Mouse (Mus musculus) C2C12 (cell line): ENCODE results near the gene Slc4a11. TPM values are rescaled to one million over a fixed set of nuclear protein-coding genes. Genes with fewer than 3 reads are reported as not detected.

ENCODE experiments used
- H3K27me3 ChIP-seq: one replicate; pipeline ENCODE4 v1.6.1; 2011; ENCODE audit not compliant: control insufficient read depth, insufficient read depth, insufficient read length
- H3K36me3 ChIP-seq: one replicate; pipeline ENCODE4 v1.6.1; 2011; ENCODE audit not compliant: control insufficient read depth, insufficient read depth
- H3K4me3 ChIP-seq: one replicate; pipeline ENCODE4 v1.5.1; 2011; ENCODE audit warnings: mild to moderate bottlenecking, control low read depth; ENCODE audit not compliant: poor library complexity, insufficient read depth, severe bottlenecking
- H3K79me2 ChIP-seq: one replicate; pipeline ENCODE4 v1.6.1; 2011; ENCODE audit not compliant: control insufficient read depth, insufficient read depth
- H3K79me3 ChIP-seq: one replicate; pipeline ENCODE4 v1.6.1; 2011; ENCODE audit warnings: low read depth, control low read depth
- H3ac ChIP-seq: one replicate; pipeline ENCODE3; 2011; ENCODE audit warnings: low read depth; ENCODE audit not compliant: control insufficient read depth, insufficient read length
- CEBPB ChIP-seq: IDR thresholded peaks from one replicate; pipeline ENCODE4 v1.6.1; 2011; ENCODE audit warnings: low read depth, mild to moderate bottlenecking, control low read depth, moderate library complexity
- CTCF ChIP-seq: IDR thresholded peaks from one replicate; pipeline ENCODE4 v1.5.1; 2011; ENCODE audit not compliant: control insufficient read depth, insufficient read depth, insufficient read length
- FOSL1 ChIP-seq: IDR thresholded peaks from one replicate; pipeline ENCODE4 v1.8.0; 2011; ENCODE audit warnings: mild to moderate bottlenecking, low read length; ENCODE audit not compliant: poor library complexity, insufficient read depth, severe bottlenecking
- MAX ChIP-seq: IDR thresholded peaks from one replicate; pipeline ENCODE4 v1.6.1; 2011; ENCODE audit warnings: mild to moderate bottlenecking, control low read depth
- MYOD1 ChIP-seq: IDR thresholded peaks from one replicate; pipeline ENCODE4 v1.6.1; 2011; ENCODE audit warnings: low read depth; ENCODE audit not compliant: control insufficient read depth, insufficient read length
- MYOG ChIP-seq: IDR thresholded peaks from one replicate; pipeline ENCODE4 v1.6.1; 2011; ENCODE audit not compliant: control insufficient read depth, insufficient read length; ENCODE audit errors: extremely low read depth
- USF1 ChIP-seq: IDR thresholded peaks from one replicate; pipeline ENCODE4 v1.6.1; 2011; ENCODE audit warnings: low read depth, mild to moderate bottlenecking, control low read depth, moderate library complexity
- polyA plus RNA-seq: library from polyadenylated mRNA; unstranded; fragments of >200 nt; fragmentation: generic; extraction: Trizol; gene quantifications from one replicate; pipeline ENCODE4 v1.2.1, GENCODE M21; 2012; ENCODE audit warnings: missing spikeins

The Slc4a11 gene
- polyA plus RNA-seq, 1 experiment: 1.9 TPM

GRCm38 (mm10) chr2:130634739-130635411 lies 62.4 kb downstream of the Slc4a11 start:
- Histone ChIP-seq H3K27me3 (no peaks in the 10 kb centered on the region), H3ac (no peak overlapping the region), H3K79me2 (peaks cover 4% of the 10 kb centered on the region), H3K79me3 (no peaks in the 10 kb centered on the region), H3K36me3 (no peaks in the 10 kb centered on the region), H3K4me3 (no peak overlapping the region)
- TF ChIP-seq CEBPB (no peak), MAX (no peak), FOSL1 (no peak), MYOD1 (no peak), MYOG (no peak), CTCF (no peak), USF1 (no peak)

Other genes starting within 250 kb of the Slc4a11 start
- 31.6 TPM for gene Ptpra, start 247.2 kb downstream of the Slc4a11 start, polyA plus RNA-seq
- 102 TPM for gene Mrps26, start 133.8 kb downstream of the Slc4a11 start, polyA plus RNA-seq
- not detected for gene Oxt, start 121.3 kb downstream of the Slc4a11 start, polyA plus RNA-seq
- gene Avp, start 115.0 kb downstream of the Slc4a11 start, polyA plus RNA-seq: not detected
- 6.9 TPM for gene Fastkd5, start 67.5 kb downstream of the Slc4a11 start, polyA plus RNA-seq
- 5.2 TPM for gene Ubox5, start 67.5 kb downstream of the Slc4a11 start, polyA plus RNA-seq
- 4.7 TPM for gene Lzts3, start 54.7 kb downstream of the Slc4a11 start, polyA plus RNA-seq
- gene Ddrgk1, start 32.9 kb downstream of the Slc4a11 start, polyA plus RNA-seq: 80.4 TPM
- 95.9 TPM for gene Itpa, start 29.9 kb downstream of the Slc4a11 start, polyA plus RNA-seq
- 11.7 TPM for gene 4930402H24Rik, start 208.9 kb upstream of the Slc4a11 start, polyA plus RNA-seq
- gene Atrn, start 209.0 kb upstream of the Slc4a11 start, polyA plus RNA-seq: 5.6 TPM